Mouse (Mus musculus) heart, adult 2 months (tissue): Measurements from ENCODE around the gene Enah.

ENCODE experiments used
- CTCF ChIP-seq: fragments of 200-600 bp; IDR thresholded peaks from 2 replicates; pipeline ENCODE4 v1.8.1; 2022; ENCODE audit warnings: antibody characterized with exemption, mild to moderate bottlenecking, moderate library complexity
- EP300 ChIP-seq: fragments of 200-500 bp; IDR thresholded peaks from 2 replicates; pipeline ENCODE4 v1.6.1; 2011; ENCODE audit warnings: low read depth, low read length, control low read depth; ENCODE audit not compliant: insufficient read depth
- POLR2A ChIP-seq: fragments of 200-500 bp; IDR thresholded peaks from 2 replicates; pipeline ENCODE4 v1.6.1; 2011; ENCODE audit warnings: mild to moderate bottlenecking, low read depth, low read length, control low read depth; ENCODE audit not compliant: insufficient read depth

GRCm38 (mm10) chr1:181963351-181963750 lies 56.4 kb downstream of the Enah start:
- TF ChIP-seq CTCF (no peak), POLR2A (no peak), EP300 (no peak)
